Mouse (Mus musculus) brown adipose tissue, adult 24 weeks (tissue): Measurements from ENCODE around the gene Cdc26. TPM values are rescaled to one million over a fixed set of nuclear protein-coding genes. Genes with fewer than 3 reads are reported as not detected.

Source experiments
- H3K27ac ChIP-seq: fragments of 200-500 bp; replicated peaks from 2 replicates; pipeline ENCODE4 v1.5.1; 2012; ENCODE audit warnings: low read depth, mild to moderate bottlenecking, low read length
- H3K4me1 ChIP-seq: fragments of 200-500 bp; 2 replicates; pipeline ENCODE4 v1.6.1; 2012; ENCODE audit warnings: low read length, mixed read lengths; ENCODE audit not compliant: control insufficient read depth, insufficient read depth, insufficient read length
- H3K4me3 ChIP-seq: fragments of 200-500 bp; 2 replicates; pipeline ENCODE4 v1.5.1; 2012; ENCODE audit warnings: low read depth, mild to moderate bottlenecking, low read length, moderate library complexity; ENCODE audit not compliant: insufficient read depth
- polyA plus RNA-seq: library from polyadenylated mRNA; stranded (reverse); fragments of >200 nt; gene quantifications from 2 replicates; pipeline ENCODE4 v1.2.4, GENCODE M21; 2012; ENCODE audit not compliant: missing spikeins, insufficient read depth, insufficient read length

Gene Cdc26
- polyA plus RNA-seq: 52.5 and 76.2 TPM in 2 replicates

DNA sequence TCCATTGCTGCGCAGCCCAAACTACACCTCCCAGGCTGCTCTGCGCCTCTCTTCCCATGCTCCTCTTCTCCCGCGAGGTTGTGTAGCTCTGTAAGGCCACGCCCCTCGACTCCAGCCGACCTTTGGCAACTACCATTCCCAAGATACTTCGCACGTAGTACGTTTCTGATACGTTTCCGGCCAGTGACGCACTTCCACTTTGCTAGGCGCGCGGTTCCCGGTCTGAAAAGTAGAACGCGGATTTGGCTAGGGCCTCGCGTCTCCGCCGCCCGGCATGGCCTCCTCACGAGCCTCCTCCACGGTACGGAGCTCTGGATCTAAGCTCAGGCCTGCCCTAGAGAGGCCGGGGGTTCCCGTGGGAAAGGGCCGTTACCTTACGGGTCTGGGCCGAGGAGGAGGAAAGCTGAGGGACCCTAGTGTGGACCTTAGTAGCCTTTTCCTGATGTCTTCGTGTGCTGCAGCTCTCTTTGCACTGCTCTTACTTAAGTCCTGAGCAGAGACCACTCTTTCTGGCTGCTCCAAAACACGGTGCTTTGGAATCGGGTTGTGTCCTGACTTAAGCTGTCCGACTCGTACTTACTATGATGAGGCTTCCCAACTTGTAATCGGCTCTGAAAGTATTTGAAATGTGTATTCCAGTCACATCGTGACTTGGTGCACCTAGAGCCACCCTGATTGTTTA, at the start of gene Cdc26, which contains the start of gene Prpf4:
TSS of gene Cdc26 (minus strand) at position 42 of the 682 bp plus-strand sequence.
TSS of gene Prpf4 (plus strand) at position 197 of the 682 bp plus-strand sequence.
- H3K27ac ChIP-seq: peak within 1 kb of the TSS; percentile 89
- H3K4me1 ChIP-seq: peaks cover 13% of the 10 kb centered on the region
- peak within 1 kb of the TSS; percentile 93 for H3K4me3 ChIP-seq

GRCm38 (mm10) chr4:62454995-62455394, 46.6 kb upstream of the Cdc26 start:
- no peak overlapping the region for H3K4me3 ChIP-seq
- H3K4me1 ChIP-seq: no peaks in the 10 kb centered on the region
- H3K27ac ChIP-seq: no peak overlapping the region

DNA sequence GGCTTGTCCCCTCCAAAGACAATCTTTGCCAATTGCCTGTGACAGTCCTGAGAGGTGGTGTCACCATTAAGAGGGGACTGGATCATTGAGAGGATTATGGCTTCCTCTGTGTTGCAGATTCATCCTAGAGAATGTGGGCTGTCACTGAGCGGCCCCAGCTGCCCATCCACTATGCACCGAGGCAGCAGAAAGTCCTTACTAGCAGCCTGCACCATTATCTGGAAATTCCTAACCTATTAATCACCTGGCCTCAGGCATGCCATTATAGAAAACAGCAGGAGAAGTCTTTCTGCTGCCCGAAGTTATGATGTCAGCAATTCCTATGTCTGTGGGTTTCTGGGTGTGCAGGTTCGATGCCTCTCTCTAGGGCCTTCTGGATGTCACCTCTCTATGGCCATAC, 32.5 kb upstream of the Cdc26 start:
- no peak overlapping the region for H3K27ac ChIP-seq
- no peak overlapping the region for H3K4me3 ChIP-seq
- no peaks in the 10 kb centered on the region for H3K4me1 ChIP-seq

GRCm38 (mm10) chr4:62440544-62440943, 32.1 kb upstream of the Cdc26 start:
- H3K4me1 ChIP-seq: no peaks in the 10 kb centered on the region
- no peak overlapping the region for H3K27ac ChIP-seq
- H3K4me3 ChIP-seq: no peak overlapping the region

GRCm38 (mm10) chr4:62439793-62440192, 31.4 kb upstream of the Cdc26 start:
- no peaks in the 10 kb centered on the region for H3K4me1 ChIP-seq
- H3K4me3 ChIP-seq: no peak overlapping the region
- no peak overlapping the region for H3K27ac ChIP-seq

GRCm38 (mm10) chr4:62437871-62438270, 29.4 kb upstream of the Cdc26 start:
- no peak overlapping the region for H3K27ac ChIP-seq
- H3K4me3 ChIP-seq: no peak overlapping the region
- no peaks in the 10 kb centered on the region for H3K4me1 ChIP-seq

- Histone ChIP-seq H3K4me3 (no peak overlapping the region), H3K27ac (no peak overlapping the region), H3K4me1 (no peaks in the 10 kb centered on the region)
These were observed 28.9 kb upstream of the Cdc26 start for GRCm38 (mm10) chr4:62437256-62437778.

GRCm38 (mm10) chr4:62435081-62435480, 26.6 kb upstream of the Cdc26 start, which contains the start of gene Rnf183:
Gene Rnf183, minus strand, starts transcription at chr4:62435252.
- Histone ChIP-seq H3K4me1 (no peaks in the 10 kb centered on the region), H3K4me3 (no peak within 1 kb of the TSS), H3K27ac (no peak within 1 kb of the TSS)

DNA sequence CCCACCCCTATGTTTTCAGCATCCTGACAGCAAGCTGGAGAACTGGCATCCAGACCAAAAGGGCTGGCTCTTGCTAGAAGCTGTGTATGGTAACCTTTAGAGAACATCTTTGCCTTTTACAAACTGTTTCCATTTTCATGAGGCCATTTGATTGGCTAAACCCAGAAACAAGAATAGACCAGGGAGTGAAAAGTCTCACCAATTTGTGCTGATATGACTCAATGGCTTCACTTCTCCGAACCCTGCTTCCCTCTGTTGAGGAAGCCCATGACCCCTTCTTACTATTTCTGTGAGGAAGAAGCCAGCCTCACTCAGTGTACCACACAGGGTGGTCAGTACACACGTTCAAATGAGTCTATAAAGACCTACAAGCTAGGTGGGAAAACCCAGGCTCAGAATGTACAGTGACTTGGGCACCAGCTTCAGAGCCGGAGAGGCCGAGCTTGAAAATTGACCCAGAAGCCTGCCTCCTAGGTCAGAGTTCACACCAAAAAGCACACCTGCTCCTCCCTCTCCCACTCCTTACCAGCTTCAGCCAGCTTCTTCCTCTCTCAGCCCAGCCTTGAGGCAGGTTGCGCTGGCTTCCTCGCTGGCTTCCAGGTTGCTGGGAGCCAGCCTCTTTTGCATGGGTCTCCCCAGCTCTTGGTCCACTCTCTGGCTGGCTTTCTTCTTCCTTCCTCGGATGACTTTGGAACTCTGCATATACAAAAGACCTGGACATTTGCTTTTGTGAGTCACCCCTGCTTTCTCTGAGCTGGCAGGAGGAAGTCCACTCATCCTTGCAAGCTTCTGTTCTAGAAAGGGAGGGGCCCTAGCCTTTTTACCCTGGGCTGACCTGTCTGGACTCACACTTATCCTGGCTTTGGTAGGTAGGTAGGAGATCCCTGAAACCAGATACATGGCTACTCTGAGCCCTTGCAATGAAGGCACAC, 25.8 kb upstream of the Cdc26 start:
- no peak overlapping the region for H3K4me3 ChIP-seq
- H3K4me1 ChIP-seq: no peaks in the 10 kb centered on the region
- no peak overlapping the region for H3K27ac ChIP-seq

DNA sequence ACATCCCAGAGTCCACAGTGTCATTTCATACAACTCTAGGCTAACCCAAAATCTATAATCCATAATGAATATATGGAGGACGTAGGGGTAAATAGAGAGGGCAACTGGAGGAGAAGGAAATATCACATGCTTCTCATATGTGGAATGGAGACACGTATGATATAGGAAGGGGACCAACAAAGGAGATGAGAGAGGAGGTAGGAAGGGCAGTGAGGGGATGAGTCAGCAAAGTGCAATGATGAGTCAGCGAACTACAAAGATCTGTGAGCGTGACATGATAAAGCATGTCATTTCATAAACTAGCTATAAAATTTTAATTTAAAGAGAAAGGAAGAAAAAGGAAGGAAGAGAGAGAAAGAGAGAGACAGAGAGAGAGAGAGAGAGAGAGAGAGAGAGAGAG, 23.1 kb upstream of the Cdc26 start:
- H3K27ac ChIP-seq: no peak overlapping the region
- 0 out of 2 replicates have a peak, but pooled peaks cover 3% of the 10 kb centered on the region for H3K4me1 ChIP-seq
- H3K4me3 ChIP-seq: no peak overlapping the region

GRCm38 (mm10) chr4:62430678-62431077, 22.2 kb upstream of the Cdc26 start:
- H3K4me3 ChIP-seq: no peak overlapping the region
- no peak overlapping the region for H3K27ac ChIP-seq
- H3K4me1 ChIP-seq: peaks cover 7% of the 10 kb centered on the region; the same call in 1 of the 2 replicates

DNA sequence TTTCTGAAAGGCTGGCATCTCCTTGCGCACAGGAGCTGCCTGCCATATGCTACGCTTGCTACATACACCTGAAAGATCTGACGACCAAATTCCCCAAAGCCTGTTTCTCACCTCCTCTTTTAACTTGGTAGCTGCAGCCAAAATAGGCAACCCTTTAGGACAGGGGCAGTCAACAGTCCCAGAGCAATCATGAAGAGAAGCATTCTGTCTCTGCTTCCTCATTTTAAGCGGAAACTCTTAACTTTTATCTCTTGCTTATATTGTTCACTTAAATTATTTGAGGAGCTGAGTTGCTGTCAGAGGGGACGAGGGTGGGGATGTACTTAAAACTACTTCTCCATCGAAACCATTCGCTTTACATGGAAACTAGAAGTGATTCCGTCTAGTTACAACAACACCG, 21.2 kb upstream of the Cdc26 start:
- no peak overlapping the region for H3K4me3 ChIP-seq
- H3K4me1 ChIP-seq: peaks cover 7% of the 10 kb centered on the region; the same call in 1 of the 2 replicates
- no peak overlapping the region for H3K27ac ChIP-seq

DNA sequence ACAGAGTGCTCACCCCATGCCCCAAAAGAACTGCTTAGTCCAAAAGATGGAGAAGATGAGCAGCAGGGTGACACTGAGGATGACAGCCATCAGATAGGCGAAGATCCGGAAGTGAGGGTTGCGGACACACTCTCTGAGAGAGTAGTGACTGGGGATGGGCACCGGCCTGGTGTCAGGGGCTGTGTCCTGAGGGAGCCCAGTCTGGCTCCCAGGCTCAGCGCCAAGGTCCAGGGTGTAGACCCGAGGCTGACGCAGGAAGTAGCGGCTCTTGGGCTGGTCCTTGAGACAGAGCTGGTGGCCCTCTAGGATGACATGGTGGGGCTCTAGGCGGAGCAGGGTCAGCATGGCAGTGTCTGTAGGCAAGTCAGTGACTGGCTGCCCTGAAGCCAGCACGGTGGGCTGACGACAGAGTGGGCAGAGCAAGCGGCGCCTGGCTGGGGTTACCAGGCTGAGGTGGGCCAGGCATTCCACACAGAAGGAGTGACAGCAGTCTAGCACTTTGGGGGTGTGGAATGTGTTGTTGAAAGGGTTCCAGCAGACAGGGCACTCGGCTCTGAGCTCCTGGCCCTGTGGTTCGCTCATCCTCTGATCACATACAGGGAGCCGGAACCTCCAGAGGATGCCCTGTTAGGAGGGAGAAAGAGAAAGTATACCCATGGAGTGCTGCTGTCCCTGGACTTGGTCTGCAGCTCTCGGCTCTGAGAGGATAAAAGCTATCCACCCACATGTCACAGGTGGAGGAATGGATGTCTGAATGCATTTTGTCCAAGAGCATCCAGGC, 19.7 kb upstream of the Cdc26 start:
- H3K4me1 ChIP-seq: peaks cover 7% of the 10 kb centered on the region; the same call in 1 of the 2 replicates
- no peak overlapping the region for H3K4me3 ChIP-seq
- no peak overlapping the region for H3K27ac ChIP-seq

DNA sequence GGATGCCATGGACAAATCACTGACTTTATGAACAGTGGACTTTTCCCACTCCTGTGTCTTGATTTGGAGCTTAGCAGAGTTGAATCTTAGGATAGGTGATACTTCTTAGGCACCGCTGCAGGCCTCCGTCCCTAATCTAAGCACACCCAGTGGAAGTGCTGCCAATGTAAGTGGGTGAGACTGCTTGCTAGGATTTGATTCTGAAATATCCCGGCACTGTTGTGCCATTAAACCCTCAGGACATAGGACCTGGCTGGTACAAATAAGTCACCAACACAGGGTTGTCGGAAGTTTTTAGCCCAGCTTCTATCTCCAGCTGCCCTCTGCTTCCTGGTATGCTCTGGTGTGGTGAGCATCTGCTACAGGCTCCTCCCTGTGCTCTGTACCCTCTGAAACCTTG, 17.4 kb upstream of the Cdc26 start:
- H3K27ac ChIP-seq: no peak overlapping the region
- H3K4me3 ChIP-seq: no peak overlapping the region
- H3K4me1 ChIP-seq: peaks cover 7% of the 10 kb centered on the region; the same call in 1 of the 2 replicates
